Mouse (Mus musculus) ES-Bruce4 (cell line): ENCODE results near the gene Atp8b5. TPM values are rescaled to one million over a fixed set of nuclear protein-coding genes. Genes with fewer than 3 reads are reported as not detected.

Source experiments
- H3K27ac ChIP-seq: 2 replicates; pipeline ENCODE4 v1.5.1; 2012; ENCODE audit warnings: low read length, inconsistent platforms; ENCODE audit not compliant: insufficient read depth
- H3K27me3 ChIP-seq: 2 replicates; pipeline ENCODE4 v1.6.1; 2012; ENCODE audit warnings: mild to moderate bottlenecking, low read length, inconsistent platforms; ENCODE audit not compliant: control insufficient read depth, poor library complexity, insufficient read depth, severe bottlenecking
- H3K36me3 ChIP-seq: 2 replicates; pipeline ENCODE4 v1.6.1; 2012; ENCODE audit warnings: inconsistent platforms, mild to moderate bottlenecking, low read length, moderate library complexity; ENCODE audit not compliant: control insufficient read depth, poor library complexity, insufficient read depth, severe bottlenecking
- H3K4me1 ChIP-seq: one replicate; pipeline ENCODE4 v1.8.1; 2011; ENCODE audit warnings: low read length; ENCODE audit not compliant: control insufficient read depth, insufficient read depth
- H3K4me3 ChIP-seq: 2 replicates; pipeline ENCODE4 v1.5.1; 2011; ENCODE audit warnings: low read depth, mild to moderate bottlenecking, low read length
- H3K9ac ChIP-seq: 2 replicates; pipeline ENCODE4 v1.6.1; 2012; ENCODE audit warnings: low read depth, mild to moderate bottlenecking, inconsistent platforms; ENCODE audit not compliant: poor library complexity, severe bottlenecking
- H3K9me3 ChIP-seq: replicated peaks from 2 replicates; pipeline ENCODE4 v1.6.1; 2012; ENCODE audit warnings: mild to moderate bottlenecking, low read length, inconsistent platforms; ENCODE audit not compliant: control insufficient read depth, poor library complexity, insufficient read depth, severe bottlenecking
- CTCF ChIP-seq: IDR thresholded peaks from one replicate; pipeline ENCODE4 v1.8.1; 2011; ENCODE audit warnings: low read depth, low read length
- EP300 ChIP-seq: IDR thresholded peaks from 2 replicates; pipeline ENCODE4 v1.6.1; 2011; ENCODE audit warnings: low read depth, low read length; ENCODE audit not compliant: insufficient read depth
- POLR2A ChIP-seq: IDR thresholded peaks from one replicate; pipeline ENCODE4 v1.8.1; 2011; ENCODE audit warnings: low read length; ENCODE audit not compliant: insufficient read depth
- polyA plus RNA-seq: library from polyadenylated mRNA; stranded (reverse); fragments of >200 nt; gene quantifications from 2 replicates; pipeline ENCODE4 v1.2.4, GENCODE M21; 2011; ENCODE audit warnings: low read depth; ENCODE audit not compliant: missing spikeins, insufficient read depth, insufficient read length

Gene Atp8b5
- polyA plus RNA-seq, 1 experiment, result 0.21 TPM

- Histone ChIP-seq H3K9me3 (no peaks in the 10 kb centered on the region), H3K4me3 (0 out of 2 replicates have a peak overlapping the region, but pooled peaks have one; percentile 10), H3K27me3 (no peaks in the 10 kb centered on the region), H3K4me1 (no peaks in the 10 kb centered on the region), H3K27ac (no peak overlapping the region), H3K9ac (no peak overlapping the region), H3K36me3 (no peaks in the 10 kb centered on the region)
- TF ChIP-seq CTCF, result no peak
- TF ChIP-seq EP300, result no peak
- no peak for TF ChIP-seq POLR2A
Observed at GRCm38 (mm10) chr4:43415221-43416070, 148.5 kb downstream of the Atp8b5 start.

GRCm38 (mm10) chr4:43416071-43416490, 149.1 kb downstream of the Atp8b5 start:
- Histone ChIP-seq H3K4me1 (no peaks in the 10 kb centered on the region), H3K4me3 (peak overlapping the region; percentile 10), H3K36me3 (no peaks in the 10 kb centered on the region), H3K9ac (no peak overlapping the region), H3K27me3 (no peaks in the 10 kb centered on the region), H3K27ac (no peak overlapping the region), H3K9me3 (no peaks in the 10 kb centered on the region)
- TF ChIP-seq EP300 (no peak), POLR2A (no peak), CTCF (no peak)

- H3K9ac ChIP-seq, result no peak overlapping the region
- TF ChIP-seq POLR2A, result no peak
- TF ChIP-seq CTCF, result no peak
- no peak for TF ChIP-seq EP300
- H3K4me3 ChIP-seq, result no peak overlapping the region
- no peaks in the 10 kb centered on the region for H3K36me3 ChIP-seq
- H3K27ac ChIP-seq, result no peak overlapping the region
- H3K9me3 ChIP-seq, result no peaks in the 10 kb centered on the region
- no peaks in the 10 kb centered on the region for H3K27me3 ChIP-seq
- H3K4me1 ChIP-seq, result no peaks in the 10 kb centered on the region
Observed at GRCm38 (mm10) chr4:43417269-43418062, 150.5 kb downstream of the Atp8b5 start.

GRCm38 (mm10) chr4:43418450-43418849, 151.5 kb downstream of the Atp8b5 start:
- H3K4me1 ChIP-seq, result no peaks in the 10 kb centered on the region
- no peaks in the 10 kb centered on the region for H3K9me3 ChIP-seq
- H3K27me3 ChIP-seq, result no peaks in the 10 kb centered on the region
- H3K36me3 ChIP-seq, result no peaks in the 10 kb centered on the region
- no peak overlapping the region for H3K4me3 ChIP-seq
- no peak overlapping the region for H3K9ac ChIP-seq
- H3K27ac ChIP-seq, result no peak overlapping the region
- TF ChIP-seq EP300 (no peak), POLR2A (no peak), CTCF (no peak)

GRCm38 (mm10) chr4:43418973-43419656, 152.2 kb downstream of the Atp8b5 start:
- no peaks in the 10 kb centered on the region for H3K9me3 ChIP-seq
- H3K36me3 ChIP-seq, result 0 out of 2 replicates have a peak, but pooled peaks cover 2% of the 10 kb centered on the region
- no peak overlapping the region for H3K4me3 ChIP-seq
- H3K27me3 ChIP-seq, result no peaks in the 10 kb centered on the region
- no peaks in the 10 kb centered on the region for H3K4me1 ChIP-seq
- TF ChIP-seq EP300, result no peak
- TF ChIP-seq POLR2A, result no peak
- no peak for TF ChIP-seq CTCF
- no peak overlapping the region for H3K9ac ChIP-seq
- no peak overlapping the region for H3K27ac ChIP-seq
